In the genomic region with DNA sequence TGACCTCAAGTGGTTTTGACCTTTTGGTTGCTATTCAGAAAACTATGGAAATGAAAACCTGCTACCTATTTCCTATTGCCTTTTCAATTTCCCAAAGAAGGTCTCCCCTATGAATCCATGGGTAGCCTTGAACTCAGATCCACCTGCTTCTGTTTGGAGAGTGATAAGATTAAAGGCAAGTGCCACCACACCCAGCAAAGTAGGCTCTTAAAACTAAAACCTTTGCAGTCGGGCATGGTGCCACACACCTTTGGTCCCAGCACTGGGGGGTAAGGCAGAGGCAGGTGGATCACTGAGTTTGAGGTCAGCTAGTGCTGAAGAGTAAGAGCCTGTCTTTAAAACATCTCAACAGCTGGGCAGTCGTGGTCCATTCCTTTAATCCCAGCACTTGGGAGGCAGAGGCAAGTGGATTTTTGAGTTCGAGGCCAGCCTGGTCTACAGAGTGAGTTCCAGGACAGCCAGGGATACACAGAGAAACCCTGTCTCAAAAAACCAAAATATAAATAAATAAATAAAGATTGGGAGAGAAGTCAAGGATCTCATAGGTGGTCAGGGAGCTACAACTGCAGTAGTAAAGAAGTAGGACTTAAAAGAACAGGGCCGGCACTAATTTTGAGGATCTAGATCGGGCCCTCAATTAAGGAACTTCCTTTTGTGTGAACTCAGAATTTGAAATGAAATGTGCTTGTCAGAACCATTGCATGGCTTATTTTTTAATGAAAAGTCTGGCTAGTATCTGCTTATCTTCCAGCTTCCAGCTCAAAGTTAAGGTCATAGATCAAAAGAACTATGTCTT, we compare ENCODE assay signal across 8 mouse cellular contexts. TPM values are rescaled to one million over a fixed set of nuclear protein-coding genes. Genes with fewer than 3 reads are reported as not detected.
A peak's percentile ranks its signal among the peaks of the same experiment; 100 is the strongest.
DNase-seq lines count a peak whose midpoint lies in the region; ATAC-seq and TF ChIP-seq lines count a peak whose summit lies in the region.

No protein-coding gene starts in this region.

- peaks cover 16% of the 10 kb centered on the region for H3K36me3 ChIP-seq in forebrain, embryonic 13.5 days (ENCODE audit: poor library complexity, severe bottlenecking)
- H3K36me3 ChIP-seq in neural tube, embryonic 14.5 days (ENCODE audit: control insufficient read depth, insufficient read depth, low read length), result peaks cover 10% of the 10 kb centered on the region; the same call in 1 of the 2 replicates

- H3K27me3 ChIP-seq in forebrain, embryonic 13.5 days, result no peaks in the 10 kb centered on the region
- no peaks in the 10 kb centered on the region for H3K27me3 ChIP-seq in neural tube, embryonic 14.5 days (ENCODE audit: control insufficient read depth, insufficient read depth, low read length)

- TF ChIP-seq POLR2A in lung, adult 2 months (IDR thresholded peaks at IDR 0.05; ENCODE audit: borderline replicate concordance, extremely low read depth, low read depth, low read length), result no peak

- H3K9ac ChIP-seq in forebrain, embryonic 13.5 days, result peak overlapping the region; percentile 73
- peak overlapping the region; percentile 32; the same call in 1 of the 2 replicates for H3K9ac ChIP-seq in neural tube, embryonic 14.5 days (replicated peaks; ENCODE audit: low read depth, low read length)

- peaks cover 12% of the 10 kb centered on the region for H3K4me1 ChIP-seq in forebrain, embryonic 13.5 days
- peaks cover 11% of the 10 kb centered on the region for H3K4me1 ChIP-seq in neural tube, embryonic 14.5 days (ENCODE audit: control insufficient read depth, insufficient read depth, low read length)
- H3K4me1 ChIP-seq in lung, adult 2 months (ENCODE audit: control insufficient read depth, insufficient read depth, low read length), result no peaks in the 10 kb centered on the region

- H3K4me3 ChIP-seq in forebrain, embryonic 13.5 days, result peak overlapping the region; percentile 56
- peak overlapping the region; percentile 78 for H3K4me3 ChIP-seq in neural tube, embryonic 14.5 days (ENCODE audit: low read depth, low read length)
- H3K4me3 ChIP-seq in lung, adult 2 months (replicated peaks; ENCODE audit: extremely low read depth, low read depth, low read length), result no peak overlapping the region

- no peak for ATAC-seq in forebrain, embryonic 13.5 days
- no peak for ATAC-seq in neural tube, embryonic 14.5 days (ENCODE audit: low read depth)

- H3K27ac ChIP-seq in forebrain, embryonic 13.5 days, result no peak overlapping the region
- no peak overlapping the region for H3K27ac ChIP-seq in neural tube, embryonic 14.5 days (ENCODE audit: low read depth, low read length)

- H3K9me3 ChIP-seq in forebrain, embryonic 13.5 days (replicated peaks), result no peaks in the 10 kb centered on the region
- no peaks in the 10 kb centered on the region for H3K9me3 ChIP-seq in neural tube, embryonic 14.5 days (ENCODE audit: control insufficient read depth, low read length)

- TF ChIP-seq CTCF in lung, adult 2 months (IDR thresholded peaks at IDR 0.05; ENCODE audit: insufficient read depth, low read length), result no peak

- peak; percentile 50 for DNase-seq in spleen, adult 12 weeks (ENCODE audit: low spot score)
- no peak for DNase-seq in spleen, adult 18-20 months
- DNase-seq in kidney, postnatal 36 days, result peak; percentile 60 to 80
- DNase-seq in lung, adult 2 months, result no peak
- no peak for DNase-seq in thymus, postnatal 36 days
- DNase-seq in adrenal gland, postnatal 4 days (ENCODE audit: low spot score in 2 of 2), result no peak

- WGBS in forebrain, embryonic 13.5 days, result 72% methylated on average over 5 of the region's 5 CpGs
- WGBS in neural tube, embryonic 14.5 days, result 75% methylated on average over 5 of the region's 5 CpGs
- WGBS in lung, adult 2 months, result 60% methylated on average over 5 of the region's 5 CpGs

- peak overlapping the region; percentile 66 for H3K4me2 ChIP-seq in forebrain, embryonic 13.5 days
- peak overlapping the region; percentile 78 for H3K4me2 ChIP-seq in neural tube, embryonic 14.5 days (ENCODE audit: low read depth, low read length)

RNA-seq across cellular contexts. Expression of gene Tfrc, which starts 1.9 kb away (rescaled TPM):
- polyA plus RNA-seq in forebrain, embryonic 13.5 days (2015; fragmentation: Nextera tagmentation; extraction: Ambion mirVana), result 32.0 and 42.1 TPM in 2 replicates
- polyA plus RNA-seq in neural tube, embryonic 14.5 days (2014; fragmentation: Nextera tagmentation; extraction: Ambion mirVana), result 43.6 and 72.1 TPM in 2 replicates
- polyA plus RNA-seq in lung, adult 2 months (2012; rRNA removed), result 7.5 and 12.8 TPM in 2 replicates
- 10 to 100 TPM; 57.2 to 75.8 TPM for total RNA-seq in adrenal gland, postnatal 4 days (2021)

RNA-seq across cellular contexts. Expression of gene Tnk2, which starts 33.0 kb away (rescaled TPM):
- 14.6 TPM in 2 replicates for polyA plus RNA-seq in forebrain, embryonic 13.5 days (2015; fragmentation: Nextera tagmentation; extraction: Ambion mirVana)
- 18.7 and 23.9 TPM in 2 replicates for polyA plus RNA-seq in neural tube, embryonic 14.5 days (2014; fragmentation: Nextera tagmentation; extraction: Ambion mirVana)
- polyA plus RNA-seq in lung, adult 2 months (2012; rRNA removed), result 107 and 119 TPM in 2 replicates
- 10 to 100 TPM; 75.6 to 77.6 TPM for total RNA-seq in adrenal gland, postnatal 4 days (2021)

Comparison
In these comparisons a context has a peak if more than half of its experiments do, and no peak if none do; other contexts are left out.
1. DNase-seq: peak in spleen, adult 12 weeks (single experiment) and kidney, postnatal 36 days (2 of 2); none in spleen, adult 18-20 months (0 of 2), lung, adult 2 months (single experiment), thymus, postnatal 36 days (0 of 2) and adrenal gland, postnatal 4 days (0 of 2).